Mouse (Mus musculus): ENCODE results near the gene Fkbp6.
A peak's percentile ranks its signal among the peaks of the same experiment; 100 is the strongest.

Fkbp6 gene

DNA sequence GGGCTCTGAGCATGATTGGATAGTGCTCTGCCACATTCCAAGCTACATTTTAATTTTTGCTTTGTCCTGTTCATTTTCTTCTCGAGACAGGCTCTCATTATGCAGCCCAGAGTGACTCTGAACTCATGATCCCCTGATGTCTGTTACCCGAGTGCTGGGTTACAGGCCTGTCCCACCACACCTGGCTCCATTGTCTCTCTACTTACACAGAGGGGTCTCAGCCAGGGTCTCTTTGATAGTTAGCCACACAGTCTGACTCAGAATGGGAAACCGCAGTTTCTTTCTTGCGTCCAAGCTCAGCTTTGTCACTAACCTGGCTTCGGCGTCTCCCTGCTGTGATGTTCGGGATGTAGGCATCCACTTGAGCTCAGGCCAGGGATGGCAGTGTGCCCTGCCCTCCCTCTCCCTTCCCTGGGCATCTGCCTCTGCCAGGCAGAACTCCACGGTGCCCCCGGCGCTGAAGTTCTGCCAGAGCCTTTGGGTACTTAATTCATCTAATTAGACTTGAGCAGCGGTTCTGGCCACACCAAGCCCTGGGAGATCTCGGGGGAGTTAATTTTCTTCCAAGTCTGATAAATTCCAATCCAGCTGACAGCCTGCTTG, 78.2 kb downstream of the Fkbp6 start:
- DNase-seq = no peak

DNA sequence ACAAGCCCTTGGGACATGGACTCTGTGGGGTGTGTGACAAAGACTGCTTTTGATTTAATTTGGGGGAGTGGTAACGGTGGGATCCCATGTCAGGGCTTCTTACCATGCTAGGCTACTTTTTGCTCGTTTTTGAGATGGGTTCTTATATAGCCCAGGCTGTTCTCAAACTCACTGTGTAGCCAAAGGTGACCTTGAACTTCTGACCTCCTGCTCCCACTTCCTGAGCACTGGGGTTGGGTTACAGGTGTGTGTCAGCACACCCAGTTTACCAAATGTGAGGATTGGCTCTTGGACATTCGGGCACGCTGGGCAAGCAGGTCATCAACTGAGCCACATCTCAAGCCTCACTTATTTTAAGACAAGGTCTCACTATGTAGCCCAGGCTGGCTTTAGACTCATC, 79.5 kb downstream of the Fkbp6 start:
- no peak for DNase-seq

DNA sequence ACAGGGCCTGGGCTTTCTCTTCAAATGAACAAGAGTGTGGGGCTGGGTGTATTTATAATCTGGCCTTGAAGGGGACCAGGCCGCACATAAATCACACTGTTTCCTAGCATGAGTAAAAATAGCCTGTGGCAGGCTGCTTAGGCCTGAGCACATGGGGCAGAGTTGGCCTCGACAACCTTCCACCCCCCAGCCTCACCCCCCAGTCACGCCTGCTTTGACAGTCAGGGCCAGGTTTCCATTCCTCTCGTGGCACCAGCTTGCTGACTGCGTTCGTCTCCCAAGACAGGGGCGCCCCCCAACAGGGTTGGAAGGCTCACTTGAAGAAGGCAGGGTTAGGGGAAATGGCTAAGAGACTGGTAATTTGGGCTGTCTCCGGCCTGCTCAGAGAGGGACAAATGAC, 80.4 kb downstream of the Fkbp6 start:
- DNase-seq = no peak

DNA sequence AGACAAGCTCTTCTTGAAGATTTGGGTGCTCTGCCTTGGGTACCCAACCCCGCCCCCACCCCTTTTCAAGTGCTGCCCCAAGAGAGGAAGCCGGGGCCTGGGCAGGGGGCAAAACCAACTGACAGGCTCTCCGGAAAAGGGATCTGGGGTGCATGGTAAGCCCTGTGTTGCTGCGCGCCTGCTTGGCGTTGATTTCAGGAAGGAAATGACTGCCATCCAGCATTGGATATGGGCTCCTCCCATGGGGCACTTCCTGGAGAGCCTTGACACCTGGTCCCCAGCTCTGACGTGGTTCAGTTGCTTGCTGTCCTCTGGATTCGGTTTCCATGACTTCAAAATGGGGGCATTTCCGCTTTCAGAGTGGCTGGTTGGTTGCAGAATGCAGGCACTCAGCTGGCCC, 85.3 kb downstream of the Fkbp6 start:
- no peak for DNase-seq

DNA sequence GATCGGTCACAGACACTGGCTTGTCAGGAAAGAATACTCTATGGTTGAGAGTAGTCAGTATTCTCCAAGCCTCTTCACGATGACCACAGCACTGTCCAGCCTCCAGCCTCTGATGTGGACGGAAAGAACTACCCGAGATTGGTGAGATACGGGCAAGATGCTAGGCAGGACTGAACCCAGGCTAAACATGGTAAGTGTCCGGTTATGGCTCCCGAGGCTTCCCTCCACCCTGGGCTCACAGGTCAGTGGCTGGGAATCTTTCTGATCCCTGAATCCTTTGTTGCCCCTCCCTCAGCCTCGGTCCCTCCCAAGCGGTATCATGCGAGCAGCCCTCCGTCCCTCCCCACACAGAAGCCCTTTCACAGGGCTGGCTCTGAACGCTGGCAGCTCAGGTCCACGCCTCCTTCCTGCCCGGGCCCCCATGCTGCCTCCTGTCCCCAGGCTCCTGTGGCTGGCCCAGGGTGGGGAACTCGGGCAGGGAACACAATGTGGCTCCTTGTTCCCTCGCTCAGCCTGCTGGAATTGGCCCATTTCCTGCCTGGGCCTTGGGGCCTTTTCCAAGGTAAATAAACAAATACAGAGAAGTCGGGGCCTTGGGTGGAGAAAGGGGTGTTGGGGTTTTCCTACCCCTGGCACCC, 85.9 kb downstream of the Fkbp6 start:
- peak; percentile 63 for DNase-seq

DNA sequence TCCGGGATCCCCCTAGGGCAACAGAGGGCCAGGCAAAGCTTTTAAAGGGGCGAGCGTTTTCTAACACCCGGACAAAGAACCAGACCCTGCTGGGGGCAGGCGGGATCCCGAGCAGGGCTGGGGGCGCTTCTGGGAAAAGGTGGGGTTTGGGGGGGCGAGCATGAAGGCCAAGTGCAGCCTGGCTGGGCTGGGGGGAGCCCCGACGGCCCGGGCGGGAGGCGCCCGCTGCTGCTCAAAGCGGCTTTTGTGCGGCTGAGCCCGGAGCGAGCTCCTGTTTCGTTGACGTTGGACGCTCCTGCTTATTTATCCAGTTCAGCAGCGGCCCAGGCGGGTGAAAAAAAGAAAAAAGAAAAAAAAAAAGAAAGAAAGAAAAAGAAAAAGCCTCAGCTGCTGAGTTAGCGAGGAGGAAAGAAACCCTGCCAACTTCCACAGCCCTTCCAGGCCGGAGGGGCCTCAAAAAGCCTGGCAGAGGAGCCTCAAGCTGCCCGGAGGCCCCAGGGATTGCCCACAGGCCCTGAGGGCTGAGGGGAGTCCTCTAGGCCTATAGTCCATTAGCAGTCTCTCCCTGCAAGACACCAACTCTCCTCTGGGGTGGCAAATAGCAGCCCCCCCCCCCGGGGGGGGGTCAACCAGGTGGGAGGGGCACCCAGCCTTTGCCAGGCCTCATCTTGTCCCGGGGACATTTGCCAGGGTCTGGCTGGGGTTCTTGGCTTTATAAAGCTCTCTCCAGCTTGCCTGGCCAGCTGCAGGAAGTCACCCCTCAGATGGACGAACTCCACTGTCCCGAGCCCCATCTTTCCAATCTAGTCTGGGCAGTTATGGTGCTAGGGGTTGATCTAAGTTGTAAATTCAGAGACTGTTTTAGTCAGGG, 91.3 kb downstream of the Fkbp6 start:
- DNase-seq = peak; percentile 47

DNA sequence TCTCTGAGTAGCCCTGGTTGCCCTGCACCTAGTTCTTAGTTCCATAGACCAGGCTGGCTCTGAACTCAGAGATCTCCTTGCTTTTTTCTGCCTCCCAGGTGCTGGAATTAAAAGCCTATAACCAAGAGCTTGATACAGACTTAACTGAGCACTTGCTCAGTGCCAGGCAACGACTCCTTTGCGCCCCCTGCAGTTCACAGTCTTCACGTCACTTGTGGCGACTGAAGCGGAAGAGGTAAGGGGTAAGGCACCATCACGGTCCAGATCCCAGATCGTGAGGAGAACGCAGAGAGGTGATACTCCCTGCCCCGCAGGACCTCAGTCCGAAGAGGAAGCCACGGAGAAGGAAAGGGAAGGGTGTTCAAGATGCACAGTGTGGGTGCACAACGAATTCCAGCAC, 92.3 kb downstream of the Fkbp6 start:
- DNase-seq = no peak

DNA sequence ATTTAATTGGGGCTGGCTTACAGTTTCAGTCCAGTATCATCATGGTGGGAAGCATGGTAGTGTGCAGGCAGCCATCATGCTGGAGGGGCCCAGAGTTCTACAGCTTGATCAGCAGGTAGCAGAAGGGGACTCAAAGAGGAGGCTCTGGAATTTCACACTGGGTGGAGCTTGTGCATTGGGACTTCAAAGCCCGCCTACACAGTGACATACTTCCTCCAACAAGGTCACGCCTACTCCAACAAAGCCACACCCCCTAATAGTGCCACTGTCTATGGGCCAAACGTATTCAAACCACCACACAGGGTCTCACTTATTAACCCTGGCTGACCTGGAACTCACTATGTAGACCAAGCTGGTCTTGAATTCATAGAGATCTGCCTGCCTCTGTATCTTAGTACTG, 93.7 kb downstream of the Fkbp6 start:
- DNase-seq = no peak

DNA sequence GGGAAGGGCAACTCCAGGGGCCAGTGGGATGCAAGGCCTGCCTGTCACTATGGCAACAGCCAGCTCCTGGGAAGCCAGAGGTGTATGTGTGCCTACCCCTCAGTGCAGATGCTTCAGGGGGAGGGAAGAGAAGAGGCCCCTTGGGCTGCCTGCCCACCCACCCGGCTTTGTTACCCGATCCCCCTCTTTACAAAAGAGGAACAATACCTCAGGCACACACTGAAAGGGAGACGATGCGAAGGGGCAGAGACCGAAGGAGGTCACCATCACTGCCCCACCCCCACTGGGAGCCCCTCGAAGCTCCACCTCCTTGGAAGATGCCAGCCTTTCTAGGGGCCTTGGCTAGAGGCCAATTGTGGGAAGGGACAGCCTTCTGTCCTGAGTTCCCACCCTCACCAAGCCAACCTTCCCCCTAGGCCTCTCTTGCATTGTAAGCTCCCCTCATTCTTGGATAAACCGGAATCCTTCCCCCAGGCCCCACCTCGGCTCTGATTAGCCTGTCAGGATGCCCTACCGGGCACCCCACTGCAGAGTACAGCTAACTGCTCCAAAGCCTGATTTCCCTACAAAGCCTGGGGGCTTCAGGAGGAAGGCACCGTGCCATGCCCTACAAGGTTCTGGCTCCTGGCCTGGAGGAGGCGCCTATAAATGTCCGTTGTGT, 96.0 kb downstream of the Fkbp6 start:
- DNase-seq = no peak

DNA sequence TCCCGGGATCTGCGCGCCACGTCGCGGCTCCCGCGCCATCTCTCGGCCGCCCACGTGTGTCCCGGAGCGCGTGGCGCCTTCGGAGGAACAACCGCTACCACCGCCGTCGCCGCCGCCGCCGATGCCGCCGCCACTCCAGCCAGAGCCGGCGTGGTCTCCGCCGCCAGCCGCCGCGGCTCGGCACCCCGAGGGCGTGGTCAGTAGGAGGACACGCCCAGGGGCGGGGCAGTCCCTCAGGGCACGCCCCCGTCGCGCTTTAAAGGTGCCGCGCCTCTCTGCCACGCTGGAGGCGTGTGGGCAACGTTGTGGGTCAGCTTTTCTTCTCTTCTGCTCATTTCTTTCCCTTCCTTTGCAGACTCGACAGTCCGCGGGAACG, 98.8 kb downstream of the Fkbp6 start, which contains the start of gene Fzd9:
Gene Fzd9 (minus strand): TSS at position 152 of the 376 bp plus-strand sequence.
- DNase-seq = peak; percentile 93

DNA sequence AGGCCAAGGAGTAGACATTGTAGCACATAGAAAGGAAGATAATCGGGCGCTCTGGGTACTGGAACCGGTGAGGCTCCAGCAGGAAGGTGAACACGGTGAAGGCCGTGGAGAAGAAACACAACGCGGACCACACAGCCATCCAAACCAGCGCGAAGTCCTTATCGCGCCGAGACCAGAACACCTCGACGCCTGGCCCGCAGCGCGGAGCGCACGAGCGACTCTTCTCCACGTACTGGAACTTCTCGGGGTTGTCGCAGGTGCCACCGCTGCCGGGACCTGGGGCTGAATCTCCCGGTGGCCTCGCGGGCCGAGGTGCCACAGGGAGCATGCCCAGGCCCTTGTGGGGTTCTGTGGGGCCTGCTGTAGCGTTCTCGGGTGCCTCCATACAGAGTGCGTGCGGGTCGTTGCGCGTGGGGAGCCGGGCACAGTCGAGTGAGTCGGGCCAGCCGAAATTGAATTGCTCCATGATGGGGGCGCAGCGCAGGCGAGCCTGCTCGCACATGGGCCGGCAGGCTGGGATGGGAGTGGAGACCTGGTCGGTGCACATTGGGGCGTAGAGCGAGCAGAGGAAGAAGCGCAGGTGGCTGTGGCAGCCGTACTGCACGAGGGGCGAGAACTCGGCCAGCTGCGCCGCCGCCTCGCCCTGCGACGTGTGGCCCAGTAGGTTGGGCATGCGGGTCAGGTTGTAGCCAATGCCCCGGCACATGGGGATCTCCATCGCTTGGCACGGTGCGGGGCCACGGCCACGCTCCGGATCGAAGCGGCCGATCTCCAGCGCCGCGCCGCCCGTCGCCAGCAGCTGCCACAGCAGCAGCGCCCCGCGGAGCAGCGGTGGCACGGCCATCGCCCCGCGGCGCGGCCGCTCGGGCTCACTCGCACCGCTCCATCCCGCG, 99.4 kb downstream of the Fkbp6 start:
- peak; percentile 40 for DNase-seq

DNA sequence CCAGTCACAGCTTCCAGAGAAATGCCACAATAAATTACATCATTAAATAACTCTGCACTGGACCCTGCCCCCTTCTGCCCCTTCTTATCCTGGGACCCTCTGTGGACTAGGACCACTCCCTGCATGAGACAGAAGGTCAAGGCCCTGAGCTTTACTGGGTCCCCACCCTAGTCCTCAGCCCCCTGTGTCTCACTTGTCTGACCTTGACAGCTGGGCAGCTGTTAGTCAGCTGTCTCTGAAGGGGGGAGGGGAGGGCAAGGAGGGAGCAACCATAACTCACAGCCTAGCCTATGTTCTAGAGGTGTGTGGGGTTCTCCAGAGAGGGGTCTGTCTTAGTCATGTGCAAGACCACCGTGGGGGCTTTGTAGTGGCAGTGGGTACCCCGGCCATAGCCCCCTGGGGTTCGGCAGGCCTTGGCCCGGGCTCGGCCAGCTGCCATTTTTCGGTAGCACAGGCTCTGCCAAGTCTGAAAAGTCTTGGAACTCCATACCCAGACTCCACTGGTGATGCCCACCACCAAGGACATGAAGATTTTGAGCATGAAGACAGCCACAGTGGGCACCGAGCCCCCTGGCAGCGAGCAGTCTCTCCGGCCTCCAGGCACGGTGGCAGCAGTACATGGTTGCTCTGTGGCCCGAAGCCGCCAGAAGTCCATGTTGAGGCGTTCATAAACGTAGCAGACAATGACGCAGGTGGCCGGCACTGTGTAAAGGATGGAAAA, 100.7 kb downstream of the Fkbp6 start:
- DNase-seq = no peak

DNA sequence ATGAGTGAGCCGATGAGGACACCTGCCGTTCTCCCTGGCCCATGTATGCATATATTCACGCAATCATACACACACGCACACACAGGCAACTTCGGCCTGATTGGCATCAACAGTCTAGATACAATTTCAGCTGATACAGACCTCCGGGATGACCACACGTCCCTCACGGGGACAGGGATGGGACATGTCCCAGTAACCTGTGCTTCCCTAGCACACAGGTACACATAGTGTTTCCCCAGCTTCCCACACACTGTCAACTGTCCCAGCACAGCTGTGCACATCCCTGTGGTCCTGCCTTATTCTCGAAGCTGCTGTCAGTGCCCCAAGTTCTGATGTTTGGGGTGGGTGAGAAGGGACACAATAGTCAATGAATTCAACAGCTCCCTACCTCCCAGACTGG, 102.5 kb downstream of the Fkbp6 start:
- DNase-seq = no peak

DNA sequence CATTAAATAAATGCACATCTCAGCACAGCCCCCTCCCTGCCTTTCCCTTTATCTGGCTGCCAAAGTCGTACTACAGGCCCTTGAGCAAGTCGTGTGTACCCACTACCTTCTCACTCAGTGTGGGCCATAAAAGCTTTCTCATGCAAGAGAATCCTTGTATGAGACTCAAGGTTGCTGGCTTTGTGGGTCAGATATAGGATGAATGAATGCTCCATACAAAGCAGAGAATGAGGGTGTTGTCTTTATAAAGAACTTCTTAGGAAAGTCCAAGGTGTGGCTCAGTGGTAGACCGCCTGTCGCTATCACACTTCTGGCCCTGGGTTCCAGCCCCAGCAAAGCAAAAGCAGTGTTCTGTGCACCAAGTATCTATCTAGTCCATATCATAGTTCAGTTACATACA, 103.3 kb downstream of the Fkbp6 start:
- no peak for DNase-seq

DNA sequence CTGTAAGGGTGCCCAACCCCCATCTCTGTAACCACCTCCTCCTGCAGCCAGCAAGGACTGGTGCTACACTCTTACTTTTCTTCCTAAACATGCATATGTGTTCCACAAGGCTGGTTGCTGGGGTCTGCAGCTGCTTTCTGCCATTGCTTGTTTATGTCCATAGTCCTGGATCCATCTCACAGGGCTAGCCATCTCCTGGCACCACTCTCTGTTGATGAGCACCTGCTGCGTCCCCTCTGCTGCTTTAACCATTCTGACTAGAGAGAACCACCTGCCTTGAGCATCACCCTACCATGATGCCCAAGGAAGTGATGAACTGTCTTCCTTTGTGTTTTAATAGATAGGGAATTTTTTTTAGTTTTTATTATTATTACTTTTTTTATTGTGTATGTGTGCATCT, 106.7 kb downstream of the Fkbp6 start:
- DNase-seq = no peak

DNA sequence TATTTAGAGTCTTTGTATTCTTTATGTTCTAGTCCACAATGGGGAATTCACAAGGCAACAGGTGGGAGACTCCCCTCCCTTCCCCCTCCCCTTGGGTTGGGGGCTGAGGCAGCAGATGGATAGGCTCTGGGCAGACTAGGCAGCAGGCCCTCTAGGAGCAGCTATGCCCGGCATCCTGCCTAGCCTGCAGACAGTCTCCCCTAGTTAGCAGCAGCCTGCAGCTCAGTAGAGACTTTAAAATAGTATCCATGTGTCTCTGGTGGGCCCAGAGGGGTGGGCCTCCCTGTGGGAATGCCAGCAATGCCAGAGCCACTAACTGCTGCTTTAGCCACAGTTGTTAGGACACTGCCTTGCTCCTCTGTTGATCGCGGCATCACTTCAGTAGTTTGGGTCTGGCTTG, 107.2 kb downstream of the Fkbp6 start:
- no peak for DNase-seq

DNA sequence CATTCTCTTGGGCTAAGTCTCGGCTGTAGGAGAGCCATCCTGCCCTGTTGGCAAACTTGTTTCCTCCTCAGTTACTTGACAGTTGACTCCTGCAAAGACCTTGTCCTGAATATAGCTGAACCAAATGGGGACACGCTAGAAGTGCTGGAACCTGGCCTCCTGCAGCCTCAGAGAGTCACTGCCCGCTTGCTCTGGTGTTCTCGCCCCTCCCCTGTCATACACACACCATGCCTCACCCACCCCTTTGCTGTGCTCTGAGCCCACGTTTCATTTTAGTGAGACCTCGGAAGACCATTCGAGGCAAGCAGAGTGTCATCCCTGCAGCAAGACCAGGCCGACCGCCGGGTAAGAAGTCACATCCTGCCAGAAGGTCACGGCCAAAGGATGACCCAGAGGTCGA, 107.7 kb downstream of the Fkbp6 start:
- DNase-seq = no peak
